Mouse (Mus musculus) testis, adult 2 months (tissue): ENCODE data around the gene Gpx7. TPM values are rescaled to one million over a fixed set of nuclear protein-coding genes. Genes with fewer than 3 reads are reported as not detected.

Experiments
- H3K27ac ChIP-seq: fragments of 200-500 bp; 2 replicates; pipeline ENCODE4 v1.5.1; 2012; ENCODE audit warnings: low read depth, low read length; ENCODE audit not compliant: control insufficient read depth, insufficient read depth
- H3K27me3 ChIP-seq: fragments of 200-500 bp; 2 replicates; pipeline ENCODE4 v1.6.1; 2012; ENCODE audit warnings: mild to moderate bottlenecking, low read length, moderate library complexity; ENCODE audit not compliant: control insufficient read depth, insufficient read depth
- H3K36me3 ChIP-seq: fragments of 200-500 bp; 2 replicates; pipeline ENCODE4 v1.6.1; 2012; ENCODE audit warnings: mild to moderate bottlenecking, low read length; ENCODE audit not compliant: control insufficient read depth, insufficient read depth
- H3K4me1 ChIP-seq: fragments of 200-500 bp; 2 replicates; pipeline ENCODE4 v1.6.1; 2012; ENCODE audit warnings: low read length; ENCODE audit not compliant: control insufficient read depth, insufficient read depth
- H3K4me3 ChIP-seq: fragments of 200-500 bp; 2 replicates; pipeline ENCODE4 v1.5.1; 2012; ENCODE audit warnings: low read depth, mild to moderate bottlenecking, low read length, moderate library complexity, mixed read lengths; ENCODE audit not compliant: control insufficient read depth
- CTCF ChIP-seq: fragments of 200-500 bp; IDR thresholded peaks from 2 replicates; pipeline ENCODE4 v1.5.1; 2012; ENCODE audit warnings: low read depth, mild to moderate bottlenecking, inconsistent platforms, low read length, moderate library complexity; ENCODE audit not compliant: control insufficient read depth, insufficient read depth, insufficient replicate concordance
- POLR2A ChIP-seq: fragments of 200-500 bp; IDR thresholded peaks from 2 replicates; pipeline ENCODE4 v1.6.1; 2012; ENCODE audit warnings: low read depth, mild to moderate bottlenecking, inconsistent platforms, low read length, moderate library complexity; ENCODE audit not compliant: control insufficient read depth
- polyA plus RNA-seq: library from polyadenylated mRNA; depleted of rRNA; stranded (reverse); fragments of >200 nt; gene quantifications from 2 replicates; pipeline ENCODE4 v1.2.3, GENCODE M21; 2012

The Gpx7 gene
- polyA plus RNA-seq, 1 experiment, result 1.1 TPM

DNA sequence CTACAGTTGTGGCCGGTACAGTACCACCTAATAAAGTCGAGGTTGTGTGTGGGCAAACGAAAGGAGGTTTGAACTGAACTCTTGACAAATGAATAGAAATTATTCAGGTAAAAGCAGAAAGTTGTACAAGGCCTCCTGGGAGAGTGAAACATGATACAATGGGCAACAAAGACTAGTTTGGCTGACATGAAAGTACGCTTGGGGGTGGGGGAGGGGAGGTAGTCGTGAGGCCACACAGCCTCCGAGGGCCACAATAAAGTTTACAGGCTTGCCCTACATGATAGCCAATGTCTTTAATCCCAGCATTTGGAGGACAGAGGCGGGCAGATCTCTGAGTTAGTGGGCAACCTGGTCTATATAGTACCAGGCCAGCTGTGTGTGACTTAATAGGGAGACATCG is 860 bp upstream of the Gpx7 start:
- H3K36me3 ChIP-seq, result no peaks in the 10 kb centered on the region
- no peaks in the 10 kb centered on the region for H3K27me3 ChIP-seq
- TF ChIP-seq CTCF, result no peak
- TF ChIP-seq POLR2A, result no peak
- H3K27ac ChIP-seq, result no peak overlapping the region
- peaks cover 10% of the 10 kb centered on the region for H3K4me1 ChIP-seq
- H3K4me3 ChIP-seq, result no peak overlapping the region

- peak overlapping the region; percentile 37 for H3K27ac ChIP-seq
- H3K4me1 ChIP-seq, result peaks cover 10% of the 10 kb centered on the region
- H3K4me3 ChIP-seq, result peak overlapping the region; percentile 85
- no peaks in the 10 kb centered on the region for H3K36me3 ChIP-seq
- no peaks in the 10 kb centered on the region for H3K27me3 ChIP-seq
- TF ChIP-seq POLR2A (peak; percentile 34), CTCF (no peak)
Measured at GRCm38 (mm10) chr4:108406138-108406860, 462 bp downstream of the Gpx7 start.

DNA sequence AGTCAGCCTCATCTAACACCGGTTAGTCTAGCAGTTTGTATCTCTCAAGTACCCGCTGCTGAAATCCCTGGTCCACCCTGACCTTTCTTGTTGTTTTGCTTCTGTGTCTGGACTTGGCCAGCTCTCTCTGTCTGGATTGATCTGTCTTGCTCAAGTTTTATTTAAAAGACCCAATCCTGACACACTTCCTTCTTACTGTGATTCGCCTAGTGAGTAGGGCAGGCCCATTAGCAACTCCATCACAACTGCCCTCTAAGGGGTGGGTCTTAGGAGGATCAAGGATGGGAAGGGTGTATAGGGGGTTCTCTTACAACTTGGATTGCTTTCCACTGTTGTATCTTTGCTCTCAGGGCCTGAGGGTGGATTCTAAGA is 1.0 kb downstream of the Gpx7 start:
- no peaks in the 10 kb centered on the region for H3K36me3 ChIP-seq
- peak overlapping the region; percentile 85 for H3K4me3 ChIP-seq
- H3K4me1 ChIP-seq, result peaks cover 10% of the 10 kb centered on the region
- TF ChIP-seq POLR2A (no peak), CTCF (no peak)
- no peaks in the 10 kb centered on the region for H3K27me3 ChIP-seq
- peak overlapping the region; percentile 37 for H3K27ac ChIP-seq

- H3K27ac ChIP-seq, result no peak overlapping the region
- no peaks in the 10 kb centered on the region for H3K27me3 ChIP-seq
- TF ChIP-seq CTCF, result no peak
- no peak for TF ChIP-seq POLR2A
- H3K36me3 ChIP-seq, result no peaks in the 10 kb centered on the region
- H3K4me1 ChIP-seq, result peaks cover 10% of the 10 kb centered on the region
- no peak overlapping the region for H3K4me3 ChIP-seq
Measured at GRCm38 (mm10) chr4:108403861-108404635, 2.7 kb downstream of the Gpx7 start.

DNA sequence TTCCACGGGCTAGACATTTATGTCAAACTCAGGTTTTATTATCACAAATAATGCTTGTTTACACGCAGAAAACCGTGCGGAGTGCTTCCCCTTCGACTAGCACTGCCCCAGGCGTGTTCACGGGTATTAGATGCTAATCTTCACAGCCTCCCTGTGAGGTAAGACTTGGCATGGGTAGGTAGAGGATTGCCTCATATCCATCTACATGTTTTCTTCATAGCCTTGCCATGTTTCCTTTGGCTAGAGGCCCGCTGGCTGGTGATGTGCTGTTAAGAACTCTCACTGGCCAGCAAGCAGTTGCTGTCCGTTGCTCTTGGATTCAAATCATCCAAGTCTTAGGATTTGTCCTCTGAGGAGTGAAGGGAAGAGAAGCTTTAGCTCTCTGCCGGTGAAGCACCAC is 6.4 kb downstream of the Gpx7 start:
- Histone ChIP-seq H3K27ac (no peak overlapping the region), H3K36me3 (no peaks in the 10 kb centered on the region), H3K4me1 (no peaks in the 10 kb centered on the region), H3K4me3 (no peak overlapping the region), H3K27me3 (no peaks in the 10 kb centered on the region)
- no peak for TF ChIP-seq CTCF
- no peak for TF ChIP-seq POLR2A

DNA sequence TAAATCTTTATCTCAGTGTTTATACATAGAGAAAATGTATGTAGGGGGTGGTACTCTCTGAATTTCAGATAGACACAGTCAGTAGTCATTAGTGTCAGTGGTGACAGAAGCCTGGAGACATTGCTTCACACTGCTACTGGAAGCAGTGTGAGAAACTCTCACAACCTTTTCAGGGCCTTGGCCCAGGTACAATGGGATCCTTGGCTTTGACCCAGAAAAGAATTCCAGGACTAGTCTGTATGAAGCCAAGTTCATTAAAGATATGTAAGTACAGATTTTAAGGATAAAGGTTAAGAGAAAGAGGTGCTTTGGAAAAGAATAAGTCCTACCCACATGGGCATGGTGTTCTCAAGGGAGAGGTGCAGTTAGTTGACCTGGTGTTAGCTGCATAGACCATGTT is 12.5 kb downstream of the Gpx7 start:
- TF ChIP-seq POLR2A, result no peak
- no peak for TF ChIP-seq CTCF
- Histone ChIP-seq H3K4me3 (no peak overlapping the region), H3K27me3 (no peaks in the 10 kb centered on the region), H3K4me1 (no peaks in the 10 kb centered on the region), H3K27ac (no peak overlapping the region), H3K36me3 (no peaks in the 10 kb centered on the region)

DNA sequence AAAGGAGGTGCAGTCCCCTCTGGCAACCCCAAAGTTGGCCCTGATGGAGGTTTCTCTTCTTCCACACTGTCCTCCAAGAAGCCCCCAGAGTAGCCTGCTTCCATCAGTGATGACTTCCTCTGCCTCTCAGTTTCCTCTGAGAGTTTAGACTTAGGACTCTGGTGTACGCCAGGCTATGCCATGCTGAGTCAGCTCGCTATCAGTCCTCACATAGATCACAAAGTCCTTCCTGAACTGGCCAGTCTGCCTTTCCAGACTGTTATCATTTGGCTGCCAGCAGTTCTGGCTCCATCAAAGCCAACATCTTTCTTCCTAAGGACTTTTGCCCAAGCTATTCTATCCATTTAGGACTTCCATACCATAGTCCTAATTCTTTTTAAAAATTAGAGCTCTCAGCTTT is 14.2 kb downstream of the Gpx7 start:
- no peaks in the 10 kb centered on the region for H3K27me3 ChIP-seq
- TF ChIP-seq CTCF, result no peak
- no peak for TF ChIP-seq POLR2A
- no peak overlapping the region for H3K27ac ChIP-seq
- H3K4me3 ChIP-seq, result no peak overlapping the region
- no peaks in the 10 kb centered on the region for H3K36me3 ChIP-seq
- H3K4me1 ChIP-seq, result peaks cover 2% of the 10 kb centered on the region; the same call in 1 of the 2 replicates

DNA sequence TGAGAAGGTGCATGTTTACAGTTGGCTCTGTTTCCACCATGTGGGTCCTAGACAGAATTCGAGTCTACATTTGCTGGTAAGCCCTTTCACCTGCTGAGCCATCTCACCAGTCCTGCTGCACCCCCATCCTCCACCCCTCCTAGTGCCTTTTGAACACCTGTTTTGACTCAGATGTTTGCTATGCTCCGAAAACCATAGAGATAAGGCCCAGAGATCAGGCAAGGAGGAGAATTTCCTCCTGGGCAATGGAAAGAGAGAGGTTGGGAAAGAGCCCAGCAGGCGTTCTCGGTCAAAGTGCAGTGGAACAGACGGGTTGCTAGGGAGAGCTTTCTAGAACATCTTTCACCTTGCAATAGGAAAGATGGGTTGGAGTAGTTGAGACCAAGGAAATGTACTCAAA is 15.6 kb downstream of the Gpx7 start:
- TF ChIP-seq CTCF, result no peak
- no peak for TF ChIP-seq POLR2A
- H3K27ac ChIP-seq, result no peak overlapping the region
- H3K36me3 ChIP-seq, result no peaks in the 10 kb centered on the region
- H3K4me3 ChIP-seq, result no peak overlapping the region
- H3K27me3 ChIP-seq, result no peaks in the 10 kb centered on the region
- H3K4me1 ChIP-seq, result peaks cover 2% of the 10 kb centered on the region; the same call in 1 of the 2 replicates
